Mouse (Mus musculus): Measurements from ENCODE around the gene Anapc10. TPM values are rescaled to one million over a fixed set of nuclear protein-coding genes. Genes with fewer than 3 reads are reported as not detected.
"Not testable (repeated sequence)": the region's sequence is repeated elsewhere in the genome, so short reads cannot be mapped to it uniquely, and the experiment has no call there.

Anapc10 gene
- polyA plus RNA-seq, 1 experiment: 1.4 TPM

GRCm38 (mm10) chr8:79721537-79721936 is 9.9 kb downstream of the Anapc10 start:
- TF ChIP-seq CTCF (IDR thresholded peaks at IDR 0.05; ENCODE audit: insufficient read depth, low read length) (no peak), POLR2A (IDR thresholded peaks at IDR 0.05; ENCODE audit: borderline replicate concordance, extremely low read depth, low read depth, low read length) (no peak)
- Histone ChIP-seq H3K4me3 (replicated peaks; ENCODE audit: extremely low read depth, low read depth, low read length) (no peak overlapping the region), H3K4me1 (ENCODE audit: control insufficient read depth, insufficient read depth, low read length) (no peaks in the 10 kb centered on the region; the same call in 1 of the 2 replicates)
- no peak for DNase-seq

- DNase-seq: no peak
- no peaks in the 10 kb centered on the region; the same call in 1 of the 2 replicates for H3K4me1 ChIP-seq (ENCODE audit: control insufficient read depth, insufficient read depth, low read length)
- no peak overlapping the region for H3K4me3 ChIP-seq (replicated peaks; ENCODE audit: extremely low read depth, low read depth, low read length)
- TF ChIP-seq POLR2A (IDR thresholded peaks at IDR 0.05; ENCODE audit: borderline replicate concordance, extremely low read depth, low read depth, low read length) (no peak), CTCF (IDR thresholded peaks at IDR 0.05; ENCODE audit: insufficient read depth, low read length) (no peak)
Observed at GRCm38 (mm10) chr8:79723308-79723707, 11.7 kb downstream of the Anapc10 start.

GRCm38 (mm10) chr8:79724589-79724988 is 13.0 kb downstream of the Anapc10 start:
- 55% methylated on average over 3 of the region's 3 CpGs for WGBS
- no peak overlapping the region for H3K4me3 ChIP-seq (replicated peaks; ENCODE audit: extremely low read depth, low read depth, low read length)
- no peak for DNase-seq
- H3K4me1 ChIP-seq (ENCODE audit: control insufficient read depth, insufficient read depth, low read length): no peaks in the 10 kb centered on the region; the same call in 1 of the 2 replicates
- no peak for TF ChIP-seq CTCF (IDR thresholded peaks at IDR 0.05; ENCODE audit: insufficient read depth, low read length)
- TF ChIP-seq POLR2A (IDR thresholded peaks at IDR 0.05; ENCODE audit: borderline replicate concordance, extremely low read depth, low read depth, low read length): no peak

GRCm38 (mm10) chr8:79727900-79728299 is 16.3 kb downstream of the Anapc10 start:
- WGBS: 96% methylated on average over 1 of the region's 1 CpGs
- TF ChIP-seq POLR2A (IDR thresholded peaks at IDR 0.05; ENCODE audit: borderline replicate concordance, extremely low read depth, low read depth, low read length): no peak
- TF ChIP-seq CTCF (IDR thresholded peaks at IDR 0.05; ENCODE audit: insufficient read depth, low read length): no peak
- no peak for DNase-seq
- Histone ChIP-seq H3K4me3 (replicated peaks; ENCODE audit: extremely low read depth, low read depth, low read length) (no peak overlapping the region), H3K4me1 (ENCODE audit: control insufficient read depth, insufficient read depth, low read length) (no peaks in the 10 kb centered on the region; the same call in 1 of the 2 replicates)

- Histone ChIP-seq H3K4me1 (ENCODE audit: control insufficient read depth, insufficient read depth, low read length) (no peaks in the 10 kb centered on the region), H3K4me3 (replicated peaks; ENCODE audit: extremely low read depth, low read depth, low read length) (no peak overlapping the region)
- 11% methylated on average over 2 of the region's 2 CpGs for WGBS
- DNase-seq: no peak
- TF ChIP-seq POLR2A (IDR thresholded peaks at IDR 0.05; ENCODE audit: borderline replicate concordance, extremely low read depth, low read depth, low read length): no peak
- peak; percentile 45; the same call in 1 of the 2 replicates for TF ChIP-seq CTCF (IDR thresholded peaks at IDR 0.05; ENCODE audit: insufficient read depth, low read length)
Observed at GRCm38 (mm10) chr8:79734304-79734703, 22.7 kb downstream of the Anapc10 start.

- WGBS: 68% methylated on average over 2 of the region's 2 CpGs
- no peak for TF ChIP-seq POLR2A (IDR thresholded peaks at IDR 0.05; ENCODE audit: borderline replicate concordance, extremely low read depth, low read depth, low read length)
- no peak for TF ChIP-seq CTCF (IDR thresholded peaks at IDR 0.05; ENCODE audit: insufficient read depth, low read length)
- H3K4me1 ChIP-seq (ENCODE audit: control insufficient read depth, insufficient read depth, low read length): no peaks in the 10 kb centered on the region
- no peak overlapping the region for H3K4me3 ChIP-seq (replicated peaks; ENCODE audit: extremely low read depth, low read depth, low read length)
- no peak for DNase-seq
Observed at GRCm38 (mm10) chr8:79748171-79748570, 36.6 kb downstream of the Anapc10 start.

- TF ChIP-seq POLR2A (IDR thresholded peaks at IDR 0.05; ENCODE audit: borderline replicate concordance, extremely low read depth, low read depth, low read length): no peak
- no peak for TF ChIP-seq CTCF (IDR thresholded peaks at IDR 0.05; ENCODE audit: insufficient read depth, low read length)
- Histone ChIP-seq H3K4me3 (replicated peaks; ENCODE audit: extremely low read depth, low read depth, low read length) (no peak overlapping the region), H3K4me1 (ENCODE audit: control insufficient read depth, insufficient read depth, low read length) (no peaks in the 10 kb centered on the region)
- DNase-seq: no peak
- 65% methylated on average over 4 of the region's 4 CpGs for WGBS
Observed at GRCm38 (mm10) chr8:79748591-79748990, 37.0 kb downstream of the Anapc10 start.

GRCm38 (mm10) chr8:79750305-79750704 is 38.7 kb downstream of the Anapc10 start:
- H3K4me3 ChIP-seq (replicated peaks; ENCODE audit: extremely low read depth, low read depth, low read length): no peak overlapping the region
- TF ChIP-seq CTCF (IDR thresholded peaks at IDR 0.05; ENCODE audit: insufficient read depth, low read length): no peak
- WGBS: 27% methylated on average over 2 of the region's 2 CpGs
- no peaks in the 10 kb centered on the region for H3K4me1 ChIP-seq (ENCODE audit: control insufficient read depth, insufficient read depth, low read length)
- DNase-seq: no peak

GRCm38 (mm10) chr8:79794873-79795272 is 83.3 kb downstream of the Anapc10 start:
- not testable (repeated sequence) for H3K4me1 ChIP-seq (ENCODE audit: control insufficient read depth, insufficient read depth, low read length); H3K4me3 ChIP-seq (replicated peaks; ENCODE audit: extremely low read depth, low read depth, low read length); DNase-seq
- WGBS: 68% methylated on average over 2 of the region's 2 CpGs

GRCm38 (mm10) chr8:79796690-79797089 is 85.1 kb downstream of the Anapc10 start:
- no peak for DNase-seq
- Histone ChIP-seq H3K4me1 (ENCODE audit: control insufficient read depth, insufficient read depth, low read length) (no peaks in the 10 kb centered on the region), H3K4me3 (replicated peaks; ENCODE audit: extremely low read depth, low read depth, low read length) (no peak overlapping the region)
- TF ChIP-seq CTCF (IDR thresholded peaks at IDR 0.05; ENCODE audit: insufficient read depth, low read length) (no peak), POLR2A (IDR thresholded peaks at IDR 0.05; ENCODE audit: borderline replicate concordance, extremely low read depth, low read depth, low read length) (no peak)
- WGBS: 80% methylated on average over 7 of the region's 7 CpGs

- DNase-seq: no peak
- Histone ChIP-seq H3K4me1 (ENCODE audit: control insufficient read depth, insufficient read depth, low read length) (no peaks in the 10 kb centered on the region), H3K4me3 (replicated peaks; ENCODE audit: extremely low read depth, low read depth, low read length) (no peak overlapping the region)
- TF ChIP-seq CTCF (IDR thresholded peaks at IDR 0.05; ENCODE audit: insufficient read depth, low read length): no peak
- TF ChIP-seq POLR2A (IDR thresholded peaks at IDR 0.05; ENCODE audit: borderline replicate concordance, extremely low read depth, low read depth, low read length): no peak
- 71% methylated on average over 6 of the region's 6 CpGs for WGBS
Observed at GRCm38 (mm10) chr8:79804499-79804898, 92.9 kb downstream of the Anapc10 start.
